Mouse (Mus musculus) hindbrain, embryonic 10.5 days (tissue): ENCODE data around the gene Ror2. TPM values are rescaled to one million over a fixed set of nuclear protein-coding genes. Genes with fewer than 3 reads are reported as not detected.

Source experiments
- DNase-seq: peaks from one replicate; pipeline ENCODE4 v3.0.0-alpha.2; 2017; ENCODE audit warnings: low spot score
- H3K27ac ChIP-seq: fragments of 300-500 bp; sonication (generic); 2 replicates; pipeline ENCODE4 v1.5.1; 2016; ENCODE audit warnings: mild to moderate bottlenecking, moderate library complexity
- H3K27me3 ChIP-seq: fragments of 300-500 bp; sonication (generic); 2 replicates; pipeline ENCODE4 v1.6.1; 2016; ENCODE audit warnings: mild to moderate bottlenecking; ENCODE audit not compliant: poor library complexity, insufficient read depth, severe bottlenecking
- H3K36me3 ChIP-seq: fragments of 300-500 bp; sonication (generic); 2 replicates; pipeline ENCODE4 v1.6.1; 2016; ENCODE audit warnings: mild to moderate bottlenecking, moderate library complexity
- H3K4me1 ChIP-seq: fragments of 300-500 bp; sonication (generic); replicated peaks from 2 replicates; pipeline ENCODE4 v1.6.1; 2016; ENCODE audit warnings: mild to moderate bottlenecking
- H3K4me3 ChIP-seq: fragments of 300-500 bp; sonication (generic); 2 replicates; pipeline ENCODE4 v1.5.1; 2016; ENCODE audit warnings: mild to moderate bottlenecking, moderate library complexity
- H3K9me3 ChIP-seq: fragments of 300-500 bp; sonication (generic); 2 replicates; pipeline ENCODE4 v1.6.1; 2016; ENCODE audit warnings: mild to moderate bottlenecking, moderate library complexity
- WGBS: fragments of 180-500 bp; shearing (Covaris S2); methylation state at CpG from one replicate; pipeline ENCODE4 v1.1.7; 2016; 5-methylcytosine and 5-hydroxymethylcytosine counted together
- polyA plus RNA-seq: library from polyadenylated mRNA; unstranded; fragments of >200 nt; fragmentation: Nextera tagmentation; extraction: Ambion mirVana; gene quantifications from 2 replicates; pipeline ENCODE4 v1.2.1, GENCODE M21; 2016

The Ror2 gene
- polyA plus RNA-seq, 1 experiment from 2014 or later, result 13.5 TPM

GRCm38 (mm10) chr13:53196690-53197089 lies 89.2 kb downstream of the Ror2 start:
- no peak for DNase-seq
- Histone ChIP-seq H3K27ac (no peak overlapping the region), H3K27me3 (no peaks in the 10 kb centered on the region), H3K36me3 (no peaks in the 10 kb centered on the region), H3K4me3 (no peak overlapping the region), H3K4me1 (peaks cover 75% of the 10 kb centered on the region), H3K9me3 (no peaks in the 10 kb centered on the region)
- WGBS, result 73% methylated on average over 7 of the region's 7 CpGs

DNA sequence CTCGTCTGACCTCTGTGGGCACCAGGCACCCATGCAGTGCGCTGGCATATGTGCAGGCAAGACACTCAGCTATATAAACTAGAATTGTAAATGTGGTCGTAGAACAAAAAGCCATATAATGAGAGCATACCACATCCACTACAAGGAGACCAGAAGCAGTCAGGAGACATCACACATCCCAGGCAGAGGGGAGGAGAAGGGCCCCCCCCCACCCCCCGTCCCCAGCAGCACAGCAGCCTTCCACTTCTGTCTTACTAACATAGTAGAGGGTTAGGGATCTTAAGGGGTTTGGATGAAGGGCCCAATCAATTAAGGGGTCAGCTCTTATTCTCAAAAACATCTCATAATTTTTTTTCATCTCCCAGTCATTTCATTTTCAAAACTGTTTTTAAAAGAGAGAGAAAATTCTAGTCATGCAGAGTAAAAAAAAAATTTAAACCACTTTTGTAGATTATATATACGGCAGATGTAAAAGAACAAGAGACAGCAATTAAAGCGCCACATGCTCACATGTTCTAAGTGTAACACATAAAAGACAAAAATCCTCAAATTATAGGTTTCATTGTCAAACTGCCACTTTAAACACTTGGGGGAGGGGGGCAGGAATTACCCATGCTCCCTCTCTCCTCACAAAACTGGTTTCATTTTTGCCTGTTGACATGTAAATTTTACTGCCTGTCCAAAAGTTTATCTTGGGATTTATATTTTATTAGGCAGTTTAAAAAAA lies 89.8 kb downstream of the Ror2 start:
- Histone ChIP-seq H3K27me3 (no peaks in the 10 kb centered on the region), H3K4me3 (no peak overlapping the region), H3K36me3 (no peaks in the 10 kb centered on the region), H3K4me1 (peaks cover 73% of the 10 kb centered on the region), H3K27ac (peak overlapping the region; percentile 18; the same call in 1 of the 2 replicates), H3K9me3 (no peaks in the 10 kb centered on the region)
- WGBS, result 85% methylated on average over 6 of the region's 6 CpGs
- no peak for DNase-seq

- H3K4me1 ChIP-seq, result peaks cover 68% of the 10 kb centered on the region
- WGBS, result 84% methylated on average over 15 of the region's 15 CpGs
- no peaks in the 10 kb centered on the region for H3K9me3 ChIP-seq
- DNase-seq, result no peak
- H3K4me3 ChIP-seq, result no peak overlapping the region
- no peaks in the 10 kb centered on the region for H3K27me3 ChIP-seq
- peak overlapping the region; percentile 42; the same call in 1 of the 2 replicates for H3K27ac ChIP-seq
- H3K36me3 ChIP-seq, result no peaks in the 10 kb centered on the region
Observed at GRCm38 (mm10) chr13:53194306-53194705, 91.6 kb downstream of the Ror2 start.

GRCm38 (mm10) chr13:53193713-53194112 lies 92.2 kb downstream of the Ror2 start:
- 58% methylated on average over 6 of the region's 6 CpGs for WGBS
- Histone ChIP-seq H3K4me1 (peaks cover 63% of the 10 kb centered on the region), H3K4me3 (no peak overlapping the region), H3K36me3 (no peaks in the 10 kb centered on the region), H3K9me3 (no peaks in the 10 kb centered on the region), H3K27me3 (no peaks in the 10 kb centered on the region), H3K27ac (peak overlapping the region; percentile 42; the same call in 1 of the 2 replicates)
- DNase-seq, result no peak

DNA sequence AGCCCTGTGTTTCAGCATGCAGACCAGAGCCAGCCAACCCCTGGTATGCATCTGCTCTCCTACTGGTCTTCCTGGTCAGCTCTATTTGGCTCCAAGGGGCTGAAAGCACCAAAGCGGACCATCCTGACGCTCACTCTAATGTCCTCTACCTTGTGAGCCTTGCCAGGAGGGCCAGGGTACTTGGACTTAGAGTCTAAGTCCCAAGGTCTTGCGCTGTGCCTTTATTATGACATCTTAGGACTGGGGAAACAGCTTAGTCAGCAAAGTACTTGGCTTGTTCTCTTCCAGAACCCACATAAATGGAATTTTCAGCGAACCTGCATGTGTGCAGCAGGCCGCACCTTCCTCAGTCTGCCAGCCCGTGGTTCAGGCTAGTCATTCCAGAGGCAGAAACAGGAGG lies 93.6 kb downstream of the Ror2 start:
- Histone ChIP-seq H3K9me3 (no peaks in the 10 kb centered on the region), H3K27ac (0 out of 2 replicates have a peak overlapping the region, but pooled peaks have one; percentile 18), H3K27me3 (no peaks in the 10 kb centered on the region), H3K4me3 (no peak overlapping the region), H3K4me1 (peaks cover 59% of the 10 kb centered on the region), H3K36me3 (no peaks in the 10 kb centered on the region)
- DNase-seq, result no peak
- 92% methylated on average over 6 of the region's 6 CpGs for WGBS

GRCm38 (mm10) chr13:53191657-53192056 lies 94.3 kb downstream of the Ror2 start:
- H3K9me3 ChIP-seq, result no peaks in the 10 kb centered on the region
- peaks cover 53% of the 10 kb centered on the region for H3K4me1 ChIP-seq
- no peak for DNase-seq
- H3K36me3 ChIP-seq, result no peaks in the 10 kb centered on the region
- no peaks in the 10 kb centered on the region for H3K27me3 ChIP-seq
- no peak overlapping the region for H3K4me3 ChIP-seq
- no peak overlapping the region for H3K27ac ChIP-seq
- 65% methylated on average over 7 of the region's 7 CpGs for WGBS

DNA sequence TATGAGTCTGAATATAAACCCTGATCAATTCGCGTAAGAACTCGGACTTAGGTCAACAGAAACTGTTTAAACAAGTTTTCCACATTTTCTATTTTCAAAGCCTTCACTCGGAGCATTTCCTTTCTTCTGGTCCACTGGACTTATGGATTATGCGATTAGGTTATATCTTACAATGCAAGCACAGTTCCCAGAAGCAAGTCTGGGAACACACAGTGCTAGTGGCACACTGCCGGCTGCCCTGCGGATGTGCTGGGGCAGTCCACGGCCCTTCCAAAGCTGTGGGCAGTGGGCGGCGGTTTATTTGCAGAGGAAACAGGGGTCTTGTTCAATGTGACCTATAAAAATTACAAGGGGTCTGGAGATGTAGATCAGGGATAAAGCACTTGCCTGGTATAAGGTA lies 97.0 kb downstream of the Ror2 start:
- peaks cover 35% of the 10 kb centered on the region for H3K4me1 ChIP-seq
- no peaks in the 10 kb centered on the region for H3K9me3 ChIP-seq
- no peak for DNase-seq
- no peak overlapping the region for H3K4me3 ChIP-seq
- no peak overlapping the region for H3K27ac ChIP-seq
- WGBS, result 86% methylated on average over 10 of the region's 10 CpGs
- H3K36me3 ChIP-seq, result 0 out of 2 replicates have a peak, but pooled peaks cover 6% of the 10 kb centered on the region
- H3K27me3 ChIP-seq, result no peaks in the 10 kb centered on the region

- Histone ChIP-seq H3K9me3 (no peaks in the 10 kb centered on the region), H3K4me3 (no peak overlapping the region), H3K4me1 (peaks cover 39% of the 10 kb centered on the region), H3K27ac (no peak overlapping the region), H3K36me3 (0 out of 2 replicates have a peak, but pooled peaks cover 6% of the 10 kb centered on the region), H3K27me3 (no peaks in the 10 kb centered on the region)
- no peak for DNase-seq
- WGBS, result 81% methylated on average over 1 of the region's 1 CpGs
Observed at GRCm38 (mm10) chr13:53184858-53185257, 101.1 kb downstream of the Ror2 start.

- Histone ChIP-seq H3K4me3 (no peak overlapping the region), H3K36me3 (0 out of 2 replicates have a peak, but pooled peaks cover 6% of the 10 kb centered on the region), H3K27ac (no peak overlapping the region), H3K9me3 (no peaks in the 10 kb centered on the region), H3K27me3 (no peaks in the 10 kb centered on the region), H3K4me1 (peaks cover 46% of the 10 kb centered on the region)
- no peak for DNase-seq
- WGBS, result 47% methylated on average over 5 of the region's 5 CpGs
Observed at GRCm38 (mm10) chr13:53184149-53184548, 101.8 kb downstream of the Ror2 start.

GRCm38 (mm10) chr13:53183161-53183577 lies 102.8 kb downstream of the Ror2 start:
- Histone ChIP-seq H3K4me1 (peaks cover 52% of the 10 kb centered on the region), H3K27me3 (no peaks in the 10 kb centered on the region), H3K4me3 (no peak overlapping the region), H3K36me3 (0 out of 2 replicates have a peak, but pooled peaks cover 6% of the 10 kb centered on the region), H3K9me3 (no peaks in the 10 kb centered on the region), H3K27ac (peak overlapping the region; percentile 45)
- 53% methylated on average over 8 of the region's 8 CpGs for WGBS
- peak; percentile 67 for DNase-seq

- Histone ChIP-seq H3K9me3 (no peaks in the 10 kb centered on the region), H3K4me1 (peaks cover 69% of the 10 kb centered on the region), H3K27ac (peak overlapping the region; percentile 68), H3K36me3 (no peaks in the 10 kb centered on the region), H3K27me3 (no peaks in the 10 kb centered on the region), H3K4me3 (no peak overlapping the region; the same call in 1 of the 2 replicates)
- DNase-seq, result peak; percentile 53
- 15% methylated on average over 13 of the region's 13 CpGs for WGBS
Observed at GRCm38 (mm10) chr13:53178594-53178993, 107.3 kb downstream of the Ror2 start.

DNA sequence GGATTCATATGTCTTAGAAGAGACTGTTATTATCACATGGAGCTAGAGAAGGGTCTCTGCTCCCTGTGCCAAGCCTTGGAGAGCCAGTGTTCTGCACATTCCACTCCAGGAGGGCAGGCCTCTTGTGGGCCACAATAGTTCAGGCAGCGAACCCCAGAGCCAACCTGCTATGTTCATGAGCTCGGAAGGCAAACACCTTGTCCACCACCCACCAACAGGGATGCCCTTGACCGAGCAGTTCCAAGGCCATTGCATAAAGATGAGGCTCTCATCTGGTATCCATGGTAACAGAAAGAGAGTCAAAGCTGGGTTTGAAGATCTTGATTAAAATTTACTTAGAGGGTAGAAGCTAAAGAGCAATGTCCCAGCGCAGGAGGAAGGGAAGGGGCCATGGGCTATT lies 107.8 kb downstream of the Ror2 start:
- DNase-seq, result no peak
- no peaks in the 10 kb centered on the region for H3K27me3 ChIP-seq
- H3K36me3 ChIP-seq, result no peaks in the 10 kb centered on the region
- H3K27ac ChIP-seq, result peak overlapping the region; percentile 68; the same call in 1 of the 2 replicates
- H3K9me3 ChIP-seq, result no peaks in the 10 kb centered on the region
- no peak overlapping the region; the same call in none of the 2 replicates for H3K4me3 ChIP-seq
- WGBS, result 38% methylated on average over 4 of the region's 4 CpGs
- peaks cover 65% of the 10 kb centered on the region for H3K4me1 ChIP-seq

DNA sequence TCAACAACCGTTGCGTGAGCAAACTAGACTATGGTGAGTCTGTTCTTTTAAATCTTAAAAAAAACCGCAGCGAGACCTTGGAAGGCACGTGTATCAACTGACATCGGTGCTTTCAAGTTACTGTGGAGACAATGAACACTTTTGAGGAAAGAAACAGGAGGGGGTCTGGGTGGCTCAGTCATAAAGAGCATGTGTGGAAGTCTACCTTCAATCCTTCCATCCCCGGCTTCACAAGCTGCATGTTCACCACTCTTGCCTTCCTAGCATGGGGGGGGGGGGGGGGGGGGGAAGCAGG lies 108.6 kb downstream of the Ror2 start:
- Histone ChIP-seq H3K9me3 (no peaks in the 10 kb centered on the region), H3K4me1 (peaks cover 64% of the 10 kb centered on the region), H3K4me3 (no peak overlapping the region), H3K27ac (0 out of 2 replicates have a peak overlapping the region, but pooled peaks have one; percentile 68), H3K36me3 (no peaks in the 10 kb centered on the region), H3K27me3 (no peaks in the 10 kb centered on the region)
- DNase-seq, result no peak
- 46% methylated on average over 7 of the region's 7 CpGs for WGBS
